Mouse (Mus musculus): ENCODE results near the gene Snx14. TPM values are rescaled to one million over a fixed set of nuclear protein-coding genes. Genes with fewer than 3 reads are reported as not detected.
A peak's percentile ranks its signal among the peaks of the same experiment; 100 is the strongest.

Gene Snx14
- polyA plus RNA-seq, 1 experiment from 2014 or later, result 25.0 TPM

GRCm38 (mm10) chr9:88377483-88377882, 61.3 kb downstream of the Snx14 start:
- WGBS, result 81% methylated on average over 5 of the region's 5 CpGs
- no peak overlapping the region for H3K4me2 ChIP-seq
- no peaks in the 10 kb centered on the region for H3K9me3 ChIP-seq

GRCm38 (mm10) chr9:88373001-88373400, 65.8 kb downstream of the Snx14 start:
- Histone ChIP-seq H3K4me1 (no peaks in the 10 kb centered on the region), H3K4me3 (replicated peaks) (no peak overlapping the region), H3K36me3 (replicated peaks) (no peaks in the 10 kb centered on the region), H3K9me3 (no peaks in the 10 kb centered on the region), H3K9ac (no peak overlapping the region), H3K4me2 (no peak overlapping the region), H3K27ac (no peak overlapping the region), H3K27me3 (no peaks in the 10 kb centered on the region)
- no peak for ATAC-seq (ENCODE audit: low FRiP score)
- 90% methylated on average over 2 of the region's 2 CpGs for WGBS

More at GRCm38 (mm10) chr9:88377483-88377882, 61.3 kb downstream of the Snx14 start:
- Histone ChIP-seq H3K4me1 (no peaks in the 10 kb centered on the region), H3K36me3 (replicated peaks) (peaks cover 18% of the 10 kb centered on the region), H3K9ac (no peak overlapping the region), H3K27ac (no peak overlapping the region), H3K4me3 (replicated peaks) (no peak overlapping the region), H3K27me3 (no peaks in the 10 kb centered on the region)
- no peak for ATAC-seq (ENCODE audit: low FRiP score)

GRCm38 (mm10) chr9:88371201-88371600, 67.6 kb downstream of the Snx14 start:
- no peak overlapping the region for H3K4me3 ChIP-seq (replicated peaks)
- H3K9me3 ChIP-seq, result no peaks in the 10 kb centered on the region
- no peaks in the 10 kb centered on the region for H3K36me3 ChIP-seq (replicated peaks)
- H3K9ac ChIP-seq, result no peak overlapping the region
- no peak overlapping the region for H3K27ac ChIP-seq
- ATAC-seq (ENCODE audit: low FRiP score), result no peak
- H3K27me3 ChIP-seq, result no peaks in the 10 kb centered on the region
- H3K4me2 ChIP-seq, result no peak overlapping the region
- no peaks in the 10 kb centered on the region for H3K4me1 ChIP-seq
- WGBS, result 85% methylated on average over 2 of the region's 2 CpGs

- Histone ChIP-seq H3K27ac (no peak overlapping the region), H3K9ac (no peak overlapping the region), H3K4me1 (no peaks in the 10 kb centered on the region), H3K27me3 (no peaks in the 10 kb centered on the region), H3K4me2 (no peak overlapping the region), H3K9me3 (no peaks in the 10 kb centered on the region), H3K36me3 (replicated peaks) (no peaks in the 10 kb centered on the region), H3K4me3 (replicated peaks) (no peak overlapping the region)
- no peak for ATAC-seq (ENCODE audit: low FRiP score)
- 90% methylated on average over 2 of the region's 2 CpGs for WGBS
Observed at GRCm38 (mm10) chr9:88369666-88370065, 69.1 kb downstream of the Snx14 start.

GRCm38 (mm10) chr9:88368476-88368875, 70.3 kb downstream of the Snx14 start:
- 90% methylated on average over 5 of the region's 5 CpGs for WGBS
- H3K4me2 ChIP-seq, result no peak overlapping the region
- no peaks in the 10 kb centered on the region for H3K36me3 ChIP-seq (replicated peaks)
- H3K27ac ChIP-seq, result no peak overlapping the region
- no peak overlapping the region for H3K9ac ChIP-seq
- H3K27me3 ChIP-seq, result no peaks in the 10 kb centered on the region
- ATAC-seq (ENCODE audit: low FRiP score), result no peak
- no peak overlapping the region for H3K4me3 ChIP-seq (replicated peaks)
- no peaks in the 10 kb centered on the region for H3K9me3 ChIP-seq
- no peaks in the 10 kb centered on the region for H3K4me1 ChIP-seq

- no peak for ATAC-seq (ENCODE audit: low FRiP score)
- 58% methylated on average over 1 of the region's 1 CpGs for WGBS
- no peaks in the 10 kb centered on the region for H3K4me1 ChIP-seq
Observed at GRCm38 (mm10) chr9:88367751-88368150, 71.0 kb downstream of the Snx14 start.

GRCm38 (mm10) chr9:88367322-88367721, 71.4 kb downstream of the Snx14 start:
- Histone ChIP-seq H3K9ac (no peak overlapping the region), H3K9me3 (no peaks in the 10 kb centered on the region), H3K4me1 (no peaks in the 10 kb centered on the region), H3K27me3 (no peaks in the 10 kb centered on the region), H3K4me2 (no peak overlapping the region), H3K4me3 (replicated peaks) (no peak overlapping the region), H3K27ac (no peak overlapping the region), H3K36me3 (replicated peaks) (no peaks in the 10 kb centered on the region)
- no peak for ATAC-seq (ENCODE audit: low FRiP score)
- WGBS, result 86% methylated on average over 5 of the region's 5 CpGs

More at GRCm38 (mm10) chr9:88367751-88368150, 71.0 kb downstream of the Snx14 start:
- Histone ChIP-seq H3K4me3 (replicated peaks) (no peak overlapping the region), H3K36me3 (replicated peaks) (no peaks in the 10 kb centered on the region), H3K27me3 (no peaks in the 10 kb centered on the region), H3K27ac (no peak overlapping the region), H3K9ac (no peak overlapping the region), H3K4me2 (no peak overlapping the region), H3K9me3 (no peaks in the 10 kb centered on the region)

- Histone ChIP-seq H3K27ac (no peak overlapping the region), H3K36me3 (replicated peaks) (no peaks in the 10 kb centered on the region), H3K9ac (no peak overlapping the region), H3K4me1 (peaks cover 4% of the 10 kb centered on the region), H3K4me3 (replicated peaks) (no peak overlapping the region), H3K9me3 (no peaks in the 10 kb centered on the region), H3K4me2 (no peak overlapping the region), H3K27me3 (no peaks in the 10 kb centered on the region)
- 90% methylated on average over 4 of the region's 4 CpGs for WGBS
- no peak for ATAC-seq (ENCODE audit: low FRiP score)
Observed at GRCm38 (mm10) chr9:88366819-88367218, 71.9 kb downstream of the Snx14 start.

- Histone ChIP-seq H3K9me3 (no peaks in the 10 kb centered on the region), H3K4me1 (peaks cover 4% of the 10 kb centered on the region), H3K27ac (no peak overlapping the region), H3K4me2 (no peak overlapping the region), H3K4me3 (replicated peaks) (no peak overlapping the region), H3K9ac (no peak overlapping the region), H3K27me3 (no peaks in the 10 kb centered on the region), H3K36me3 (replicated peaks) (no peaks in the 10 kb centered on the region)
- WGBS, result 77% methylated on average over 4 of the region's 4 CpGs
- no peak for ATAC-seq (ENCODE audit: low FRiP score)
Observed at GRCm38 (mm10) chr9:88366308-88366707, 72.5 kb downstream of the Snx14 start.

GRCm38 (mm10) chr9:88363102-88363501, 75.7 kb downstream of the Snx14 start:
- Histone ChIP-seq H3K9me3 (no peaks in the 10 kb centered on the region), H3K4me2 (no peak overlapping the region), H3K27ac (no peak overlapping the region), H3K4me3 (replicated peaks) (no peak overlapping the region), H3K4me1 (peaks cover 4% of the 10 kb centered on the region), H3K9ac (no peak overlapping the region), H3K27me3 (no peaks in the 10 kb centered on the region), H3K36me3 (replicated peaks) (no peaks in the 10 kb centered on the region)
- ATAC-seq (ENCODE audit: low FRiP score), result no peak
- WGBS, result 96% methylated on average over 3 of the region's 3 CpGs

GRCm38 (mm10) chr9:88362055-88362850, 76.5 kb downstream of the Snx14 start:
- peak; percentile 27; the same call in 1 of the 2 replicates for ATAC-seq (ENCODE audit: low FRiP score)
- H3K27me3 ChIP-seq, result no peaks in the 10 kb centered on the region
- no peaks in the 10 kb centered on the region for H3K36me3 ChIP-seq (replicated peaks)
- H3K4me3 ChIP-seq (replicated peaks), result no peak overlapping the region
- no peaks in the 10 kb centered on the region for H3K9me3 ChIP-seq
- H3K9ac ChIP-seq, result no peak overlapping the region
- H3K4me1 ChIP-seq, result peaks cover 4% of the 10 kb centered on the region
- H3K27ac ChIP-seq, result no peak overlapping the region
- WGBS, result 26% methylated on average over 5 of the region's 5 CpGs
- H3K4me2 ChIP-seq, result no peak overlapping the region

- H3K36me3 ChIP-seq (replicated peaks), result no peaks in the 10 kb centered on the region
- H3K4me2 ChIP-seq, result no peak overlapping the region
- no peaks in the 10 kb centered on the region for H3K27me3 ChIP-seq
- no peak overlapping the region for H3K9ac ChIP-seq
- WGBS, result 80% methylated on average over 14 of the region's 14 CpGs
- peaks cover 4% of the 10 kb centered on the region for H3K4me1 ChIP-seq
- H3K27ac ChIP-seq, result no peak overlapping the region
- H3K9me3 ChIP-seq, result no peaks in the 10 kb centered on the region
- no peak overlapping the region for H3K4me3 ChIP-seq (replicated peaks)
- no peak for ATAC-seq (ENCODE audit: low FRiP score)
Observed at GRCm38 (mm10) chr9:88361211-88361909, 77.4 kb downstream of the Snx14 start.

GRCm38 (mm10) chr9:88359140-88359539, 79.6 kb downstream of the Snx14 start:
- no peak for ATAC-seq (ENCODE audit: low FRiP score)
- no peaks in the 10 kb centered on the region for H3K27me3 ChIP-seq
- H3K4me3 ChIP-seq (replicated peaks), result no peak overlapping the region
- no peaks in the 10 kb centered on the region for H3K9me3 ChIP-seq
- no peak overlapping the region for H3K9ac ChIP-seq
- H3K27ac ChIP-seq, result no peak overlapping the region
- WGBS, result 82% methylated on average over 2 of the region's 2 CpGs
- no peak overlapping the region for H3K4me2 ChIP-seq
- no peaks in the 10 kb centered on the region for H3K36me3 ChIP-seq (replicated peaks)
- H3K4me1 ChIP-seq, result peaks cover 4% of the 10 kb centered on the region
